Mouse (Mus musculus): Measurements from ENCODE around the gene Luc7l2. TPM values are rescaled to one million over a fixed set of nuclear protein-coding genes. Genes with fewer than 3 reads are reported as not detected.

Gene Luc7l2
- total RNA-seq (2012; rRNA removed) (62.0 and 62.5 TPM in 2 replicates), total RNA-seq (2014; rRNA removed) (92.5 and 99.9 TPM in 2 replicates), polyA plus RNA-seq (2012; ENCODE audit: insufficient read length, low read depth) (173 and 183 TPM in 2 replicates)

DNA sequence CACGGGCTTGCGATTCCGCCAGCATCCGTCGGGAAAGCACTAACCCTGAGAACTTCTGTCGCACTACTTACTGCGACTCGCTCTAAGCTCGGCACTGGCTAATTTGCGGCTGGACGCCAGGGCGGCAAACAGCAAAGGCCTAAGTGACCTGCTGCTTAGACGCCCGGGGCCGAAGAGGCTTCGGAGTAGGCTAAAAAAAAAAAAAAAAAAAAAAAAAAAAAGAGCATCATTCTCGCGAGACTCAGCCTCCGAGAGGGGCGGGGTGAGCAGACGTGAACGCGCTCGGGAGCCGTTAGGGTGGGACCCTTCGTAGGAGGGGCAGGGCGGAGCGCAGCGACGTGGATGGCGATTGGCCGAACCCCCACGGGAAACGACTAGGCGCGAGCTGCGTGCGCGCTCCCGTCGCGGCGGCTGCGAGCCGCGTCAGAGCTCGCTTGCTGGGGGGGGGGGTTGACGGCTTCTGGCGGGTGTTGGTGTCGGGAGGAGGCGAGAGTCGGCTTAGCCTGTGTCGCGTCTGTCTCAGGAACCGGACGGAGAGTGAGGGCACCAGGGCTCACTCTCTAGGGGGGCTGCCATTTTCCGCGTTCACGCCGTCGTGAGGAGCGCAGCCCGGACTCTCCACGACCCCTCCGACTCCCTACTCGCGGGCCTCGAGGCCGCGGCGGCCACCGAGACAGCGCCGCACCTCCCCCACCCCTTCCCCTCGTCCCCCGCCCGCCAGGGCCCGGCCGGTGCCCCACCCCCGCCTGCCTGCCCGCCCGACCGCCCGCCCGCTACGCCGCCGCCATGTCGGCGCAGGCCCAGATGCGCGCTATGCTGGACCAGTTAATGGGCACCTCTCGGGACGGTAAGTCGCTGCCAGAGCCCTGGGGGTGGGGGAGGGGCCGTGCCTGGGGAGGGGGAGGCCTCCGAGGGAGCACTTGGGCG, at the start of gene Luc7l2:
Gene Luc7l2, plus strand, starts transcription at position 273 of the 927 bp plus-strand sequence.
- Histone ChIP-seq H3K9ac (ENCODE audit: insufficient read depth, low read depth) (peak within 1 kb of the TSS; percentile 92), H3K9me3 (replicated peaks; ENCODE audit: low read length) (no peaks in the 10 kb centered on the region), H3K27me3 (replicated peaks) (no peaks in the 10 kb centered on the region), H3K27ac (ENCODE audit: insufficient read depth, low read depth) (peak within 1 kb of the TSS; percentile 98), H3K4me3 (replicated peaks in 1 of 3; ENCODE audit: low read depth in 2 of 3, low read length in 2 of 3, poor library complexity in 1 of 3) (peak within 1 kb of the TSS; percentile 58 to 97 (median 91)), H3K4me2 (ENCODE audit: insufficient read depth, low read depth, poor library complexity, severe bottlenecking) (peak within 1 kb of the TSS; percentile 77; the same call in 1 of the 2 replicates), H3K79me2 (replicated peaks; ENCODE audit: control insufficient read depth, extremely low read depth, insufficient read depth, poor library complexity, severe bottlenecking) (peaks cover 26% of the 10 kb centered on the region), H3K4me1 (ENCODE audit: control insufficient read depth in 1 of 2, insufficient read depth in 2 of 2) (peaks cover 4 to 24% of the 10 kb centered on the region in 2 experiments; a peak in 2 of 4 replicates), H3K36me3 (replicated peaks in 1 of 2; ENCODE audit: control insufficient read depth in 1 of 2, insufficient read depth in 1 of 2, low read length in 1 of 2) (peaks cover 3 to 14% of the 10 kb centered on the region in 2 experiments)
- in situ Hi-C loops (cut with MboI; ENCODE audit: low pct_ligation_motif_present, low pct_unique_long_range_greater_than_20kb, low sequenced_read_pairs): no loop called here
- DNase-seq (ENCODE audit: extremely low read depth): peak; percentile 95
- dilution Hi-C loops (cut with MboI; ENCODE audit: extremely low pct_ligation_motif_present, extremely low pct_unique_long_range_greater_than_20kb, low sequenced_read_pairs): no loop called here
- TF ChIP-seq CHD2 (IDR thresholded peaks at IDR 0.05; ENCODE audit: low read length) (peak; percentile 100), KAT2A (IDR thresholded peaks at IDR 0.05; ENCODE audit: insufficient replicate concordance, low read length) (peak; percentile 50; the same call in 1 of the 2 replicates), GABPA (IDR thresholded peaks at IDR 0.05; ENCODE audit: insufficient replicate concordance, low read depth, low read length) (no peak), MAFK (IDR thresholded peaks at IDR 0.05; ENCODE audit: insufficient replicate concordance, low read length) (no peak), TCF12 (IDR thresholded peaks at IDR 0.05; ENCODE audit: low read depth, low read length) (peak; percentile 89), RAD21 (IDR thresholded peaks at IDR 0.05; ENCODE audit: low read depth, low read length) (no peak), MAZ (IDR thresholded peaks at IDR 0.05; ENCODE audit: low read depth, low read length) (peak; percentile 84), ZKSCAN1 (IDR thresholded peaks at IDR 0.05; ENCODE audit: borderline replicate concordance, low read depth, low read length) (no peak; the same call in 1 of the 2 replicates), HCFC1 (IDR thresholded peaks at IDR 0.05; ENCODE audit: low read depth, low read length) (peak; percentile 80), JUND (conservative IDR thresholded peaks at IDR 0.05; ENCODE audit: low read depth, low read length) (no peak), E2F4 (IDR thresholded peaks at IDR 0.05; ENCODE audit: insufficient replicate concordance, low read depth, low read length) (no peak), MYC (IDR thresholded peaks at IDR 0.05; ENCODE audit: low read depth, low read length) (no peak), RCOR1 (conservative IDR thresholded peaks at IDR 0.05; ENCODE audit: low read depth, low read length) (no peak), JUN (IDR thresholded peaks at IDR 0.05; ENCODE audit: insufficient read depth, low read depth, low read length) (no peak), SMC3 (IDR thresholded peaks at IDR 0.05; ENCODE audit: low read depth, low read length) (no peak), POLR2A (IDR thresholded peaks at IDR 0.05; ENCODE audit: low read depth, low read length) (peak; percentile 96), NELFE (IDR thresholded peaks at IDR 0.05; ENCODE audit: low read depth, low read length) (peak; percentile 98), ZNF384 (IDR thresholded peaks at IDR 0.05; ENCODE audit: low read depth, low read length) (peak; percentile 100), MXI1 (IDR thresholded peaks at IDR 0.05; ENCODE audit: low read depth, low read length) (peak; percentile 74), MEF2A (IDR thresholded peaks at IDR 0.05; ENCODE audit: borderline replicate concordance, low read depth, low read length) (peak; percentile 69; the same call in 1 of the 2 replicates), MAX (IDR thresholded peaks at IDR 0.05; ENCODE audit: low read length) (no peak), USF1 (IDR thresholded peaks at IDR 0.05; ENCODE audit: low read depth, low read length) (no peak), UBTF (IDR thresholded peaks at IDR 0.05; ENCODE audit: low read depth, low read length) (peak; percentile 6; the same call in 1 of the 2 replicates), CTCF (conservative IDR thresholded peaks at IDR 0.05 in 1 of 2, IDR thresholded peaks at IDR 0.05 in 1 of 2; ENCODE audit: low read depth in 2 of 2, low read length in 2 of 2) (no peak), ZC3H11A (IDR thresholded peaks at IDR 0.05; ENCODE audit: low read depth, low read length) (no peak), CHD1 (IDR thresholded peaks at IDR 0.05; ENCODE audit: low read depth, low read length) (no peak), ELF1 (IDR thresholded peaks at IDR 0.05; ENCODE audit: low read depth, low read length) (peak; percentile 51), BHLHE40 (IDR thresholded peaks at IDR 0.05; ENCODE audit: low read depth, low read length) (peak; percentile 63; the same call in 1 of the 2 replicates), POLR2AphosphoS2 (IDR thresholded peaks at IDR 0.05; ENCODE audit: low read depth, low read length) (peak; percentile 61; the same call in 1 of the 2 replicates), IRF4 (IDR thresholded peaks at IDR 0.05; ENCODE audit: low read depth, low read length) (0 out of 2 replicates have a peak, but pooled peaks have one; percentile 9), USF2 (conservative IDR thresholded peaks at IDR 0.05; ENCODE audit: low read depth, low read length) (no peak), PAX5 (IDR thresholded peaks at IDR 0.05; ENCODE audit: low read length) (no peak), NRF1 (IDR thresholded peaks at IDR 0.05; ENCODE audit: low read depth, low read length) (peak; percentile 59), EP300 (IDR thresholded peaks at IDR 0.05; ENCODE audit: low read length) (no peak), SIN3A (IDR thresholded peaks at IDR 0.05; ENCODE audit: low read length) (peak; percentile 72), ETS1 (conservative IDR thresholded peaks at IDR 0.05; ENCODE audit: low read depth, low read length) (no peak), ZMIZ1 (IDR thresholded peaks at IDR 0.05; ENCODE audit: low read depth, low read length) (peak; percentile 94)

Measured in CH12.LX (cell line).